Mouse (Mus musculus) heart, adult 11 months (tissue): ENCODE measurements at regions not wholly inside any gene's neighbourhood (a gene's known extent, or its start where the extent isn't known, plus 50 kb on each side); places are given as distances from the start of the nearest gene placed in this dataset.

Source experiments
- DNase-seq: peaks from one replicate; pipeline ENCODE4 v3.0.0; 2022

GRCm38 (mm10) chrX:143024325-143024971, 57.9 kb upstream of the Ammecr1 start:
- DNase-seq = no peak

- no peak for DNase-seq
These were observed 64.0 kb upstream of the Ammecr1 start for GRCm38 (mm10) chrX:143030371-143031010.

- DNase-seq = no peak
These were observed 59.5 kb upstream of the Rtl9 start for GRCm38 (mm10) chrX:143039878-143040277.

GRCm38 (mm10) chrX:143044296-143044695, 55.1 kb upstream of the Rtl9 start:
- DNase-seq = peak; percentile 54

GRCm38 (mm10) chrX:143046293-143046692, 53.1 kb upstream of the Rtl9 start:
- peak; percentile 97 for DNase-seq
